Mouse (Mus musculus) C2C12 (cell line): ENCODE results near the gene Ptprk.

Experiments
- CEBPB ChIP-seq: IDR thresholded peaks from one replicate; pipeline ENCODE4 v1.6.1; 2011; ENCODE audit warnings: low read depth, mild to moderate bottlenecking, control low read depth, moderate library complexity
- CTCF ChIP-seq: IDR thresholded peaks from one replicate; pipeline ENCODE4 v1.5.1; 2011; ENCODE audit not compliant: control insufficient read depth, insufficient read depth, insufficient read length
- MYOG ChIP-seq: IDR thresholded peaks from one replicate; pipeline ENCODE4 v1.6.1; 2011; ENCODE audit not compliant: control insufficient read depth, insufficient read length; ENCODE audit errors: extremely low read depth
- USF1 ChIP-seq: IDR thresholded peaks from one replicate; pipeline ENCODE4 v1.6.1; 2011; ENCODE audit warnings: low read depth, mild to moderate bottlenecking, control low read depth, moderate library complexity

DNA sequence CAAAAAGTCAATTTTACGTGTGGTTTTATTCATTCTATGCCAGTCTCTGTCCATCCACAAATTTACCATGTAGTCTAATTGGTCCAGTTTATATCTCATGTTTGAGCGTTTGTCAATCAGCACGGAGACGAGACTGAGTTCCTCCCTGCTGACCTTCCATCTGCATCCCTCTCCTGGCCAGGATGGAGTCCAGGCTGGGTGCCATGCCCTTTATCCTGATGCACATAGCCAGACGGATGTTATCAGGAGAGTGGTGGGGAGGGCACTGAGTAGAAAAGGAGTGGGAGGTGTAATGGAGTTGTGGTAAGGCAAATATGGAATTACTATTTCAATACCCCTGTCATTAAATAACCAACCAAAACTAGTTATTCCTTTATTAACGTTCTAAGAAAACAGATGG, 140.5 kb downstream of the Ptprk start:
- TF ChIP-seq CTCF = no peak
- no peak for TF ChIP-seq CEBPB
- TF ChIP-seq USF1 = no peak
- no peak for TF ChIP-seq MYOG
